Mouse (Mus musculus) A20 (cell line): ENCODE data around the gene Gm10197.

ENCODE experiments used
- DNase-seq: peaks from one replicate; pipeline ENCODE4 v3.0.0-alpha.2; 2011; ENCODE audit warnings: low read depth, low spot score

Gene Gm10197

GRCm38 (mm10) chr19:53394552-53394951 is 23.0 kb upstream of the Gm10197 start:
- peak; percentile 84 for DNase-seq

DNA sequence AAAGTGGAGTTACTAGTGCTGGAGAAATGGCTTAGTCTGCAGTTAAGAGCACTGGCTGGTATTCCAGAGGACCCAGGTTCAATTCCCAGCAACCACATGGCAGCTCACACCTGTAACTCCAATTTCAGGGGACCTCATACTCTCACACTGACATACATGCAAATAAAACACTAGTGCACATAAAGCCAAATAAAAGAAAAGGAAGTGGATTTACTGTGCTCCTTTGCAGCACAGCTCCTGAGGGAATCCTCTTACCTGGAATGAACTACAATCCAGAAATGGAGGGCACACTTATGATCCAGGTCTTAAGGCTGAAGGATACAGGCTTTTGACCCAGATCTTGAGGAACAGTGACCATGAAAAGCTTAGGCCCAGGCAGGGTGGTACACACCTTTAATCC is 22.1 kb upstream of the Gm10197 start:
- DNase-seq, result peak; percentile 54

DNA sequence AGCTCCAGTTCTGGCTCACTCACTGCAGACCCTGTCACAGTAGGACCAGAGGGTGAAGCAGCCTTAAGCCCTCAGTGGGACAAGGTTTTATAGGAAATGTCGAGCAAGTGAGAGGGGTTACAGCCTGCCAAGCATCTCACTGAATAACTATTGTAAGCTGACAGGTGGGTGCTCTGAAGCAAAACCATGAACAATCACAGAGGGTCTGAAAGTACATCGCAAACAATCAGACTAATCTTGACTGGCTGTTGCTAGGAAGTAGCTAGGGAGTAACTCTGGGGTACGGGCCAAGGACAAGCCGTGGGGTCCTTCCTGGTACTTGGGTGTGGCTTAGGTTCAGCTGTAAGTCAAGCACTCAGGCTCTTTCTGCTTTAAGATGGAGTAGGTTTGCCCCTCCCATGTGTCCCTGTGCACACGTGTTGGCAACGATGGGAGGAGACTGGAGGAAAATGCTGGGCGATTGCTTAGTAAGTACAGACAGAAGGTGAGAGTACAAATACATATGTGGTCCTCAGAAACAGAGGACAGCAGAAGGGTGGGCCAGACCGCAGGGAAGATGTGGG is 21.3 kb upstream of the Gm10197 start:
- peak; percentile 87 for DNase-seq

DNA sequence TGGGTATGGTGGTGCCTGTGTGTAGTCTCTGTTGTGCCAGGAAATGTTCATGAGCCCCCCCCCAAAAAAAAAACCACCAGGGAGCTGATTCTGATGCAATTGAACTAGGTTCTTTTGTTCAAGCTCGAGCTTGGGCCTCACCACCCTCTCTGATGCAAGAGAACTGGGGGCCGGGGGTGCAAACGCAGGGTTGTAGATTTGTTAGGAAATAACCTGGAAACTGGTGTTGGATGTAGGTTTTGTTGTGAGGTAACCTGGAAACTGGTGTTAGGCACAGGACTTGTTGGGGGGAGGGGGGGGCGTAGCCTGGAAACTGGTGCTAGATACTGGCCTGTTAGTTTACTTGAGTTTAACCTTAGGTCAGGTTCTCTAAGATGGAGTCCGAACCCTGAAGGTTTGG is 20.2 kb upstream of the Gm10197 start:
- DNase-seq, result peak; percentile 72

DNA sequence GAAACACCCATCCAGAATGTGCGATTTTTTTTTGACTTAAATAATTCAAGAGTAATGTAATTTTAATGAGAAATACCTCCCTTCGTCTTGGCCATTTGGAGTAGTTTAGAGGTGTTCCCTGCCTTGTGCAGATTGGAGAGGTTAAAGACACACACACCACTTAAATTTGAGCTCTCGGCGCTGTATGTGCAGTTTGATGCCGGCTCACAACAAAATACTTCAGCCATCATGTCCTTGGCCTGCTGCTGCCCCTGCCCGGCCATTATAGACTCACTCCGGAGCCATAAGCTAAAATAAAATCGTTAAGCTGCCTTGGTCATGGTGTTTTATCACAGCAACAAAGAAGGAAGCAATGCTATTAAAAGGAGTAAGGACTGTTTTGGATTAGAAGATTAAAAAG is 19.8 kb upstream of the Gm10197 start:
- peak; percentile 58 for DNase-seq

- DNase-seq, result peak; percentile 100
Observed at GRCm38 (mm10) chr19:53390495-53391007, 19.0 kb upstream of the Gm10197 start, which contains the start of gene Smndc1. TSS of gene Smndc1 (minus strand) at chr19:53390578.

GRCm38 (mm10) chr19:53389851-53390431 is 18.4 kb upstream of the Gm10197 start:
- peak; percentile 67 for DNase-seq

DNA sequence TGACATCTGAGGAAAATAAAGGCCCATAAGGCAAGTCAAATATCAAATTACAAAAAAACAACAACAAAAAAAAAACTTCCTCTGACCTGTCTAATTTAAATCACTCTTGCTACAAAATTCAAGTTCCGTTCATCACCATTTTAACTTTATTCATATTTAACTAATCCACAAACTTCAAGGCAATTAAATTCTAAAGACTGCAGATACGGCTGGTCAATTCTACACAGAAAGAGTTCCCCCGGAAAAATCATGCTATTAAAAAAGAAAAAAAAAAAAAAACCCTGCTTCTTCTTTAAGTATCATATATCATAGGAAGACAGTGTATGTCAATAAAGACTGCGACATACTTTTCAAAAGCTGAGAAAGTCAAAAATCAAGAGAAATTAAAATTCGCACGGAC is 17.9 kb upstream of the Gm10197 start:
- DNase-seq, result no peak

GRCm38 (mm10) chr19:53383336-53383735 is 11.8 kb upstream of the Gm10197 start:
- no peak for DNase-seq

- DNase-seq, result no peak
Observed at GRCm38 (mm10) chr19:53378421-53378820, 6.9 kb upstream of the Gm10197 start.

- no peak for DNase-seq
Observed at GRCm38 (mm10) chr19:53377652-53378051, 6.1 kb upstream of the Gm10197 start.

- DNase-seq, result no peak
Observed at GRCm38 (mm10) chr19:53375816-53376215, 4.2 kb upstream of the Gm10197 start.

DNA sequence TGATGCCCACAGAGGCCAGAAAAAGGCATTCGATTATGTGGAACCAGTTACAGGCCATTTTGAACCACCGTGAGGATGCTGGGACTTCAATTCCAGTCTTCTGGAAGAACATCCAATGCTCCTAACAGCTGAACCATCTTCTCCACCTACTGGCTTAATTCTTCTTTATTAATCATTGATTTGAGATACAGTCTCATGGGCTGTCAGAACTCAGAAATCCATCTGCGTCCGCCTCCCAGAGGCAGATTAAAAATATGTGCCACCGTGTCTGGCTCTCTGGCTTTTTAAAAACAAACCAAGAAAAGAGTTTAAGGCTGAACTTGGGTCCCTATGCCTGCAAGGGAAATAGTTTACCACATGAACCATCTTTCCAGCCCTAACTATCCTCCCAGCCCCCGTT is 3.7 kb upstream of the Gm10197 start:
- DNase-seq, result no peak

DNA sequence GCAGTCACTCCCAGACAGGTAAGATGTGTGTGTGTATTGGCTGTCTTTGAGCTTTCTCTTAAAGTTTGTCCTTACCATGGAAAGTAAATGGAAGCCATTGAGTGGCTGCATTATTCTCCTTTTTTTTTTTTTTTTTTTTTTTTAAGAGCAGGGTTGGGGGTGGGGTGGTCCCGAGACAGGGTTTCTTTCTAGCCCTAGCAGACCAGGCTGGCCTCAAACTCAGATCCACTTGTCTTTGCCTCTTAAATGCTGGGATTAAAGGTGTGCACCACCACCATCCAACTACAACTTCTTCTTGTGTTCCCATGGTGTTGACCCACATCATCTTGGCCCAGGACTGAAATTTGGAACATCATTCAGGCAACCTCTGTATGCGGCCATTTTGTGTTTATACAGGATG is 2.0 kb upstream of the Gm10197 start:
- DNase-seq, result no peak

DNA sequence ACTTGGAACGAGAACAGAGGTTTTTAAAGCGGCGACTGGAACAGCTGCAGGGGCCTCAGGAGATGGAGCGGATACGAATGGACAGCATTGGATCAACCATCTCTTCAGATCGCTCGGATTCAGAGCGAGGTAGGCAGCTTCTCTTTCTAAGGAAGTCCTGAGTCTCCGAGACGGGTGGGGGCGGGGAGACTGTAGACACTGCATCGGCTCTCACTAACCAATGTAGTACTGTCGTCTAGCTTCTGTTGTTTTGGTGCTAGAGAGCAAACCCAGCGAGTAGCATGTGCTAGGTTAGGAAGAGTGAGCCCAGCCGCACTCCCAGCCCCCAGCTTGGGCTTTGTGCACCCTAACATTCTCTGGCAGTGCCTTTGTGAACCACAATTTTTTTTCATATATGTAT is 1.3 kb downstream of the Gm10197 start:
- DNase-seq, result no peak

DNA sequence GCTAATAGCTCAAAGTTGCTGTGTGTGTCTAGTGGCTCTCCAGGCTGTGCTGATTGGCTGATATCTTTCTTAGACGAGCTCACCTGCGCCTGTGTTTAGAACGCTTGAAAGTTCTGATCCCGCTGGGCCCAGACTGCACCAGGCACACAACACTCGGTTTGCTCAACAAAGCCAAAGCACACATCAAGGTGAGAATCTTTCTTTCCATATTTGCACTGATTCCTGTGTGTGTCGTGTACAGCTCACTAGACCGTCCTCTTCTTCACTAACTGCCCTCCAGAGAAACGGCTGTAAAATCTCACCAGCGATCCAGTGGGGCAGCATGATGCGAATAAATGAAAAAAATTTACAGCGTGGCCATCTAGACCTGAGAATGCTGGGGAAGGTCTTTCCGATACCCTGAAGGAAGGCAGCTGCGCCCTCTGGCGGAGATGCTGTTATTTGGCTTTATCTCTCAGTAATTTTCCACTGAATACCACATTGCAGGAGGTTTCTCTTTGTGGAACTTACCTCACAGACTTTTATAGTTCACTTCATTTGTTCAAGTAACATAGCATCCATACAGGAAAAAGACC is 2.0 kb downstream of the Gm10197 start:
- DNase-seq, result peak; percentile 70

GRCm38 (mm10) chr19:53366881-53367280 is 4.7 kb downstream of the Gm10197 start:
- DNase-seq, result no peak

DNA sequence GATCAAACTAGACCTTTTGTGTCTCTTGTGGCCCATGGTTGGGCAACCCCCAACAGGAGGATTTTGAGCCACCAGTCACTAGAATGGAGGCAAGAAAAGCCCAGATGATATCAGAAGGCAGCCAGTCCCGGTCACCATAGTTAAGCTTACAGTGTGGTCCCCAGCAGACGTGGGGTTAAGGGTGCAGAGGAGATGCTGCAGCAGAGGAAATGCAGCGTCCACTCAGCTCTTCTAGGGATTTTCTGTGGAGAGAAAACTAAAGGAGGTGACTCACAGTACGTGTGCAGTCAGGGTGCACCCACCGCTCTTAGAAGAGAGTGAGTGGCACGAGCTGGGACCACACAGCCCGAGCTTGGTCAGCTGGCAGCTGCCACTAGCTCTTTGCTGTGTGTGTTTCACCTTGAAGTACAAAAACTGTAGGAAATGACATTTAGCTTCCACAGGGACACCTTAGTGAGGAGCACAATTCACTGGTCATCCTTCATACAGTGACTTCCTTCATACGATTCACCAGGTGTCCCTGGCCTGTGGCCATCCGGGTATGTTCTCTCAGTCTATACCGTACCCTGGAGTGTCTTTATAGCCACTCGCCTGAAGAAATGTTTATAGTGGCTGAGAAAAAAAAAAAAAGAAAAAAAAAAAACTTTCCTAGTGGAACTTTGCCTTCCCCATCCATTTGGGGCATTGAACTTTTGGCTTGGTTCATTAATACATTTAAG is 5.3 kb downstream of the Gm10197 start:
- DNase-seq, result no peak

DNA sequence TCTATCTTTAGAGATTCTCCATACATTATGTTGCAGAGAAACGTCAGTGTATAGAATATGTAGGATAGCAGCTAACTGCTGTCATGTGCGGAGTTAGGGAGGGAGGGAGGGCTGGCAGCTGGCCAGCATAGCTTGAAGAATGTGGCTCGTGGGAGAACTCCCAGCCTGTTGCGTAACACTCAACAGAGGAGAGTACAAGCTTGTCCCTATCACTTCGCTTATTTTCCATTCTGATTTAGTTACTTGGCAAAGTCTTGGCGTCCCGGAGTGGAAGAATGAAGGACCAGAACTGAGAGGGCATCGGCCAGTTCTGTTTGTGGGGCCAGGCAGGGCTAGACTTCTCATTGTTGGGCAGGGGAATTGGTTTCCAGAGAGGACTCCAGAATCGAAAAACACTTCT is 6.6 kb downstream of the Gm10197 start:
- DNase-seq, result no peak

DNA sequence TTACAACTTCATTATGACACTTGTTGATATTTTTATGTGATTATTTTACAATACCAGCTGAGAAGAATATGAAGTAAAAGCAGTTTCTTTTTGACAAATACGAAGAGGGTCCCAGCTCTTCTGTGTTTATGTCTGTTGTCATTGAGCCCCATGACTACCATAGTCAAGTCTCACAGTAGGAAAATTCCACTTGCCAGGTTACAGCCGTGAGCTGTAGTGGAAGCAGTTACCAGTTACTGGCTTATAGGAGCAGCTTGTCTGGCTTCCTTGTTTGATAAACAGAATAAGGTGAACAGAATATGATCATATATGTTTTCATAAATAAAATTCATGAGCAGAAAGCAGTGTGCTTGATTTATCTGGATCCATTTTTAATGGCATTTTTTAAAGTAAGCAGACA is 7.0 kb downstream of the Gm10197 start:
- DNase-seq, result no peak

- DNase-seq, result peak; percentile 64
Observed at GRCm38 (mm10) chr19:53362967-53363366, 8.6 kb downstream of the Gm10197 start.

DNA sequence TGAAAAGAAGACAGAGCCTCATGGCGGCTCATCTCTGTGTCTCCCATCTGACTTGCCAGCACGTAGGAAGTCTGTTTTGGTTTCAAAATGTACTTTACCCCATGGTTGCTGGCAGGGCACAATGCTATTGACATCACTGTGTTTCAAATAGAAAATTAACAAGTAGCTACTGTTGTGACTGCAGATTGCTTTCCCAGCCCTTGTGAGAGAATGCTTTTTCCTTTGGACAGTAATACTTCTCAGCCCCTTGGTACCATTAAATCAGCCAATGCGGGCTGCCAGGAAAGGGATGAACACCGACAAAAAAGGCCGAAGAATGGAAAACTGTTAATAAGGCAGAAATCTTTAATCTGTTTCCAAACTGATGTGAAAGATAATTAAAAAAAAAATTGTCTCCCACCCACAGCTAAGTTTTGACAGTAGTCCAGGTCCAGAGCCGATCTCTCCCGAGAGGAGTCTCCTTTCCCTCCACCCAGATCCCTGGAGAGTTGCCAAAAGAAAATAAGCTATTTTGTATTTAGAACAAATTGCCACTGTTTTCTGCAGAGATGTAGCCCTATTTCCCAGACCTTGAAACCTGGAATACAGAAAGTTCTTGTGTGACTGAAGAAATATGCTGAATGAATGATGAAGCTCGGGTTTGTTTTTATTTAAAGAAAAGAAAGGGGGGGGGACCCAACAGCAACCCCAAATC is 11.2 kb downstream of the Gm10197 start:
- no peak for DNase-seq
